8 mouse cellular contexts compared by ENCODE assay signal in genomic region chr6:92090497-92090896, GRCm38 (mm10). TPM values are rescaled to one million over a fixed set of nuclear protein-coding genes. Genes with fewer than 3 reads are reported as not detected.
DNase-seq lines count a peak whose midpoint lies in the region; ATAC-seq and TF ChIP-seq lines count a peak whose summit lies in the region.

No protein-coding gene starts in this region.

- no peak for ATAC-seq in cerebellum, adult (ENCODE audit: insufficient number of reproducible peaks, low FRiP score, low TSS enrichment)
- ATAC-seq in limb, embryonic 14.5 days (ENCODE audit: low FRiP score, low read depth): no peak
- no peak for ATAC-seq in stomach, embryonic 16.5 days (ENCODE audit: insufficient read depth, low FRiP score)
- ATAC-seq in megakaryocyte-erythroid progenitor cell, adult 5-6 weeks (replicated peaks; ENCODE audit: low FRiP score, low TSS enrichment, poor library complexity, severe bottlenecking): no peak

- H3K27ac ChIP-seq in testis, adult 2 months (ENCODE audit: control insufficient read depth, insufficient read depth, low read depth, low read length): peak overlapping the region; percentile 96
- H3K27ac ChIP-seq in limb, embryonic 14.5 days (replicated peaks; ENCODE audit: low read depth, low read length): peak overlapping the region; percentile 97
- peak overlapping the region; percentile 100 for H3K27ac ChIP-seq in stomach, embryonic 16.5 days (ENCODE audit: low read length)

- TF ChIP-seq POLR2A in testis, adult 2 months (IDR thresholded peaks at IDR 0.05; ENCODE audit: control insufficient read depth, low read depth, low read length): no peak
- no peak for TF ChIP-seq POLR2A in limb, embryonic 14.5 days (IDR thresholded peaks at IDR 0.05; ENCODE audit: borderline replicate concordance, extremely low read depth, insufficient read depth, insufficient read length)

- TF ChIP-seq CTCF in testis, adult 2 months (IDR thresholded peaks at IDR 0.05; ENCODE audit: control insufficient read depth, insufficient read depth, insufficient replicate concordance, low read depth, low read length): no peak

- DNase-seq in cerebellum, adult 9-10 months: peak; percentile 39
- no peak for DNase-seq in testis, postnatal 14 days (ENCODE audit: low spot score)
- no peak for DNase-seq in limb, embryonic 14.5 days (ENCODE audit: low spot score)
- DNase-seq in right cerebral cortex, postnatal 10 days (ENCODE audit: low spot score in 2 of 2): no peak

- no peaks in the 10 kb centered on the region for H3K27me3 ChIP-seq in testis, adult 2 months (ENCODE audit: control insufficient read depth, insufficient read depth, low read length)
- H3K27me3 ChIP-seq in limb, embryonic 14.5 days (ENCODE audit: control insufficient read depth, insufficient read depth, low read length): no peaks in the 10 kb centered on the region
- H3K27me3 ChIP-seq in stomach, embryonic 16.5 days (ENCODE audit: control insufficient read depth, insufficient read depth, low read length): no peaks in the 10 kb centered on the region

- H3K9ac ChIP-seq in limb, embryonic 14.5 days (ENCODE audit: low read depth, low read length, severe bottlenecking): peak overlapping the region; percentile 95
- peak overlapping the region; percentile 94 for H3K9ac ChIP-seq in stomach, embryonic 16.5 days (ENCODE audit: low read length)

- 3% methylated on average over 4 of the region's 4 CpGs for WGBS in limb, embryonic 14.5 days
- 4% methylated on average over 4 of the region's 4 CpGs for WGBS in stomach, embryonic 16.5 days

- peaks cover 3% of the 10 kb centered on the region for H3K4me1 ChIP-seq in testis, adult 2 months (ENCODE audit: control insufficient read depth, insufficient read depth, low read length)
- H3K4me1 ChIP-seq in limb, embryonic 14.5 days (ENCODE audit: control insufficient read depth, insufficient read depth, low read length): peaks cover 18% of the 10 kb centered on the region
- H3K4me1 ChIP-seq in stomach, embryonic 16.5 days (ENCODE audit: control insufficient read depth, insufficient read depth, low read length): peaks cover 27% of the 10 kb centered on the region

- peak overlapping the region; percentile 77 for H3K4me2 ChIP-seq in limb, embryonic 14.5 days (replicated peaks; ENCODE audit: low read depth, low read length, severe bottlenecking)
- H3K4me2 ChIP-seq in stomach, embryonic 16.5 days (ENCODE audit: low read depth, low read length): peak overlapping the region; percentile 79

- H3K36me3 ChIP-seq in testis, adult 2 months (ENCODE audit: control insufficient read depth, insufficient read depth, low read length): no peaks in the 10 kb centered on the region
- no peaks in the 10 kb centered on the region for H3K36me3 ChIP-seq in limb, embryonic 14.5 days (ENCODE audit: control insufficient read depth, insufficient read depth, low read length)
- H3K36me3 ChIP-seq in stomach, embryonic 16.5 days (ENCODE audit: control insufficient read depth, insufficient read depth, low read length): no peaks in the 10 kb centered on the region

- H3K9me3 ChIP-seq in limb, embryonic 14.5 days (ENCODE audit: control insufficient read depth, low read length): no peaks in the 10 kb centered on the region
- no peaks in the 10 kb centered on the region for H3K9me3 ChIP-seq in stomach, embryonic 16.5 days (replicated peaks; ENCODE audit: control insufficient read depth, low read length)

- peak overlapping the region; percentile 92 for H3K4me3 ChIP-seq in testis, adult 2 months (ENCODE audit: control insufficient read depth, low read depth, low read length)
- peak overlapping the region; percentile 95 for H3K4me3 ChIP-seq in limb, embryonic 14.5 days (replicated peaks; ENCODE audit: low read length)
- H3K4me3 ChIP-seq in stomach, embryonic 16.5 days (replicated peaks; ENCODE audit: low read length): peak overlapping the region; percentile 71

RNA-seq across cellular contexts. Expression of gene Nr2c2, which starts 0.7 kb away (rescaled TPM):
- polyA plus RNA-seq in testis, adult 2 months (2012; rRNA removed): 15.6 and 22.4 TPM in 2 replicates
- 23.1 and 26.1 TPM in 2 replicates for polyA plus RNA-seq in limb, embryonic 14.5 days (2012; rRNA removed)
- polyA plus RNA-seq in limb, embryonic 14.5 days (2014; fragmentation: Nextera tagmentation; extraction: Ambion mirVana): 27.1 and 35.3 TPM in 2 replicates
- 11.5 and 14.7 TPM in 2 replicates for polyA plus RNA-seq in stomach, embryonic 16.5 days (2015; fragmentation: Nextera tagmentation; extraction: Ambion mirVana)
- total RNA-seq in megakaryocyte-erythroid progenitor cell, adult 5-6 weeks (2014; fragmentation: Nextera tagmentation): 38.0 and 52.8 TPM in 2 replicates
- total RNA-seq in megakaryocyte-erythroid progenitor cell, adult 5-6 weeks (2017): 36.6 and 47.4 TPM in 2 replicates
